Mouse (Mus musculus) adrenal gland, postnatal 36 days (tissue): Measurements from ENCODE around the gene Gps2. TPM values are rescaled to one million over a fixed set of nuclear protein-coding genes. Genes with fewer than 3 reads are reported as not detected.

ENCODE experiments used
- DNase-seq, 2 experiments: peaks; one replicate each; pipeline ENCODE4 v3.0.0; 2021; ENCODE audit warnings: mixed read lengths in 1 of 2
- total RNA-seq, 2 experiments: library from RNA; stranded (reverse); gene quantifications; 2 replicates each; pipeline ENCODE4 v1.2.3; 2021

The Gps2 gene
- total RNA-seq, 2 experiments from 2014 or later = 47.1 to 47.6 TPM

- no peak for DNase-seq
These were observed 26.6 kb upstream of the Gps2 start for GRCm38 (mm10) chr11:69886907-69887635.

GRCm38 (mm10) chr11:69891482-69891881, 22.2 kb upstream of the Gps2 start:
- no peak for DNase-seq

DNA sequence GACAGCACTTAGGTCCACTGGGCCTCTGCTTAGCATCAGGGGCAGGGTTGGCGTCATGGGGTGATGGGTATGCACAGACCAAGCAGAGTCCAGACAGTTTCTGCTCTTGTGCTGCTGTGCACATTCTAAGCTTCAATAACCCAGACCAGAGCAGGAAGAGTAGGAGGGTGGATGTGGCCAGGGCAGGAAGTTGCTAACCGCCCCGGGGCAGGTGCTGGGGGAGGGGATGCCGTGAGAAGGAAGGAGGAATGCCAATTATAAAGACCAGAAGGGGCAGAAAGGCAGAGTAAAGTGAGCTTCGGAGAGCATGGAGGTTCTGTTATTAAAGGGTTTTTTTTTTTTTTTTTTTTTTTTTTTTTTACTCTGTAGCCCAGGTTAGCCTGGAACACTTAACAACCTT, 19.0 kb upstream of the Gps2 start:
- no peak for DNase-seq

GRCm38 (mm10) chr11:69895291-69895690, 18.4 kb upstream of the Gps2 start, which contains the start of gene Acap1:
TSS of gene Acap1 (minus strand) at chr11:69895539.
- DNase-seq = no peak

DNA sequence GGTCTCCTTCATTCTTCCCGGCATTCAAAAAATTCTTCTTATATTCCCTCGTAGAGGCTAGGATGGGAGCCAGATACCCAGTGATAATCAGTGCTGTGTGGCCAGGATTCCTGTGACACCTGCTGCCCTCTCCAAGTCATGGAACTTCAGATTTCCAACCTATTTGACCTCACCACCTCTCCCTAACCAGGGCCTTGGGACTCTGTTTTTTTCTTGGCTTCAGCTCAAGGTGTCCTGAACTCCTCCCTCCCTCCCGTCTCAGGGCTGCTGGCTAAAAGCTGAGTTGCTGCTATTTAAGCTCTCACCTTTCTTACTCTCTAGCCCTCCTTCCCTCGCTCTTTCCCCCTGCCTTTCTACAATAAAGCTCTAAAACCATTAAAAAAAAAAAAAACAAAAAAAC, 13.8 kb upstream of the Gps2 start:
- DNase-seq = no peak

GRCm38 (mm10) chr11:69900471-69901405, 12.9 kb upstream of the Gps2 start, which contains the start of the genes 2810408A11Rik and Neurl4:
TSS of gene 2810408A11Rik (minus strand) at chr11:69900987.
TSS of gene Neurl4 (plus strand) at chr11:69901072.
- peak; percentile 90 to 91 for DNase-seq

- peak; percentile 95 for DNase-seq
These were observed 12.3 kb upstream of the Gps2 start for GRCm38 (mm10) chr11:69901406-69901846.

GRCm38 (mm10) chr11:69901993-69902392, 11.7 kb upstream of the Gps2 start:
- no peak for DNase-seq

- no peak for DNase-seq
These were observed 10.7 kb upstream of the Gps2 start for GRCm38 (mm10) chr11:69902972-69903371.

GRCm38 (mm10) chr11:69904311-69904710, 9.4 kb upstream of the Gps2 start:
- no peak for DNase-seq

DNA sequence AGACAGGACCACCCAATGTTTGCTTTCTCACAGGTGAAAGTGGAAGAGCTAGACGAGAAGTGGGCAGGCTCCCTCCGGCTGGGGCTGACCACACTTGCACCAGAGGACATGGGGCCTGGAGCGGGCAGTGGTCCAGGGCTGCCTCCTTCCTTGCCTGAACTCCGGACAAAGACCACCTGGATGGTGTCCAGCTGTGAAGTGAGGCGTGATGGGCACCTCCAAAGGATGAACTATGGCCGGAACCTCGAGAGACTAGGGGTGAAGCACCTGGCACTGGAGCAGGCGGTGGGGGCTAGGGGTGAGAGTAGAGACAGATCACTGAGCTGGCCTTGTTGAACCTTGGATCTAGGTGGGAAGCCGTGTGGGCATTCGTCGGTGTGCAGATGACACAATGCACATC, 5.0 kb upstream of the Gps2 start:
- DNase-seq = no peak

GRCm38 (mm10) chr11:69909174-69909573, 4.5 kb upstream of the Gps2 start:
- DNase-seq = no peak

DNA sequence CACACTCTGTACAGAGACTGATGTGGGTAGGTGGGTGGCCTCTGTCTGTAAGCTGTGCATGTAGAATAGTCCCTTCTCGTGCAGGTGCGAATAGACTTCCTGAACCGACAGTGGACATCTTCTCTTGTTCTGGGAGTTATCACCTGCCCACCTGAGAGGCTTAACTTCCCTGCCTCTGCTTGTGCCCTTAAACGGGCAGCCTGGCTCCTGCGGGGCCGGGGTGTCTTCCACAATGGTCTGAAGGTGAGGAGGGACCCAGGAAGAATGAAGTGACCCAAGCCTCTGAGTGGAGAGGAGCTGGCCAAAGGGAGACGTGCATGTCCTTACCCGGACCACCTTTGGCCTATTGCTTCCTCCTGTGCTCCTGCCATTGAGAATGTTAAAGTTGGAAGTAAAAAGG, 3.5 kb upstream of the Gps2 start:
- no peak for DNase-seq

GRCm38 (mm10) chr11:69910781-69911560, 2.7 kb upstream of the Gps2 start:
- no peak for DNase-seq

- no peak for DNase-seq
These were observed 2.0 kb upstream of the Gps2 start for GRCm38 (mm10) chr11:69911701-69912100.

- DNase-seq = no peak
These were observed 765 bp upstream of the Gps2 start for GRCm38 (mm10) chr11:69912716-69913530.

DNA sequence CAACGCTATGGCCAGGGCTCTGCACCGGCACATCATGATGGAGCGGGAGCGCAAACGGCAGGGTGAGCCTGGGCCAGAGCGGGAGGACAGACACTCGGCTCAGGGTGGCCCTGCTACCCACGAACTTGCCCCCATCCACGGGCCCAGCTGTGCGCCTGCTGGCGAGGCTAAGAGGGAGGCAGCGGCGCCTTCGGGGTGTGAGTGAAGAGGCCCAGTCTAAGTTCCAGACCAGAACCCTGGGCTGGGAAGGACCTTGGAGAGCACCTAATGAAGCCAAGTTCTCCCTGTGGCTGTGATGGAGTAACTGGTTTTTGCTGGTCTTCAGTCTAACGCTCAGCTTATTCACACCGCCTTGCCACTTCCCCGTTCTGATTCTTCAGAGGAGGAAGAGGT, 680 bp downstream of the Gps2 start:
- peak in 1 of 2 experiments; percentile 49 for DNase-seq

DNA sequence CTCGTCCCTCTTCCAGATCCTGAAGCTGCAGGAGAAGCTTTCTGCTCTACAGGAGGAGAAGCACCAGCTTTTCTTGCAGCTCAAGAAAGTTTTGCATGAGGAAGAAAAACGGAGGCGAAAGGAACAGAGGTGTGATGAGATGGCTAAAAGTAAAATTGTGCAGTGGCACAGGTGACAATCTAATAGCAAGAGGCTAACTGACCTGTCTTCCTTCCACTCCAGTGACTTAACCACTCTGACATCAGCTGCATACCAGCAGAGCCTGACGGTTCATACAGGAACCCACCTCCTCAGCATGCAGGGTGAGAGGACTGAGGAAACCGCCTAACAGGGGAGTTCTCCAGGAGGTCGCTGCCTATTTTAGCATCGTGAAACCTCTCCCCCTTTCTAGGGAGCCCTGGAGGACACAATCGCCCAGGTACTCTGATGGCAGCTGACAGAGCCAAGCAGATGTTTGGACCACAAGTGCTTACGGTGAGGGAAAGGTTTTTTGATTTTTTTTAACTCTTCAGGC, 1.3 kb downstream of the Gps2 start:
- no peak for DNase-seq

GRCm38 (mm10) chr11:69915667-69916627, 2.3 kb downstream of the Gps2 start:
- DNase-seq = no peak
